Mouse (Mus musculus) liver, embryonic 14.5 days (tissue): Measurements from ENCODE around the gene Iqgap2. TPM values are rescaled to one million over a fixed set of nuclear protein-coding genes. Genes with fewer than 3 reads are reported as not detected.

Experiments
- ATAC-seq: fragments of 200-750 bp; cut with Nextera tagmentation; 2 replicates; pipeline ENCODE4 v1.8.0; 2017; ENCODE audit warnings: moderate number of reproducible peaks, mild to moderate bottlenecking, moderate library complexity; ENCODE audit not compliant: insufficient read depth
- DNase-seq, 3 experiments: peaks; one replicate each; pipeline ENCODE4 v3.0.0-alpha.2; 2012 to 2013; ENCODE audit warnings: low read depth in 3 of 3, low spot score in 3 of 3
- H3K27ac ChIP-seq: fragments of 300-500 bp; sonication (generic); 2 replicates; pipeline ENCODE4 v1.5.1; 2014; ENCODE audit warnings: moderate library complexity, mild to moderate bottlenecking, control low read depth, inconsistent platforms
- H3K27me3 ChIP-seq: fragments of 300-500 bp; sonication (generic); 2 replicates; pipeline ENCODE4 v1.6.1; 2014; ENCODE audit warnings: mild to moderate bottlenecking, low read length, moderate library complexity; ENCODE audit not compliant: control insufficient read depth, insufficient read depth
- H3K36me3 ChIP-seq: fragments of 300-500 bp; sonication (generic); replicated peaks from 2 replicates; pipeline ENCODE4 v1.6.1; 2014; ENCODE audit warnings: low read depth; ENCODE audit not compliant: control insufficient read depth, insufficient read depth
- H3K4me1 ChIP-seq, 2 experiments: fragments of 200-500 bp in 1 of 2; fragments of 300-500 bp in 1 of 2; sonication (generic) in 1 of 2; replicated peaks; 2 replicates each; pipeline ENCODE4 v1.6.1; 2012 to 2014; ENCODE audit warnings: antibody characterized with exemption in 1 of 2, inconsistent platforms in 1 of 2, low read length in 1 of 2; ENCODE audit not compliant: control insufficient read depth in 2 of 2, insufficient read depth in 2 of 2
- H3K4me2 ChIP-seq: fragments of 300-500 bp; sonication (generic); 2 replicates; pipeline ENCODE4 v1.6.1; 2014; ENCODE audit warnings: low read depth, mild to moderate bottlenecking, control low read depth, moderate library complexity
- H3K4me3 ChIP-seq, 2 experiments: fragments of 200-500 bp in 1 of 2; fragments of 300-500 bp in 1 of 2; sonication (generic) in 1 of 2; 2 replicates each; pipeline ENCODE4 v1.5.1; 2012 to 2014; ENCODE audit warnings: low read depth in 2 of 2, low read length in 2 of 2, mild to moderate bottlenecking in 2 of 2, control low read depth in 1 of 2, inconsistent platforms in 1 of 2, moderate library complexity in 1 of 2; ENCODE audit not compliant: insufficient read depth in 1 of 2
- H3K9ac ChIP-seq: fragments of 300-500 bp; sonication (generic); replicated peaks from 2 replicates; pipeline ENCODE4 v1.6.1; 2014; ENCODE audit warnings: mild to moderate bottlenecking, control low read depth, moderate library complexity
- H3K9me3 ChIP-seq: fragments of 300-500 bp; sonication (generic); 2 replicates; pipeline ENCODE4 v1.6.1; 2016; ENCODE audit warnings: low read length, mixed read lengths; ENCODE audit not compliant: control insufficient read depth
- CTCF ChIP-seq: IDR thresholded peaks from 2 replicates; pipeline ENCODE4 v1.5.1; 2016; ENCODE audit warnings: antibody characterized with exemption, low read depth, control low read depth
- EP300 ChIP-seq: IDR thresholded peaks from 2 replicates; pipeline ENCODE4 v1.6.1; 2016; ENCODE audit warnings: antibody characterized with exemption, low read depth
- WGBS: fragments of 180-500 bp; shearing (Covaris S2); extraction: QIAGEN DNeasy Blood & Tissue Kit; methylation state at CpG from one replicate; pipeline ENCODE4 v1.1.7; 2014; ENCODE audit not compliant: insufficient replicate concordance; 5-methylcytosine and 5-hydroxymethylcytosine counted together
- polyA plus RNA-seq, 2 experiments: library from polyadenylated mRNA; depleted of rRNA in 1 of 2; stranded (reverse) in 1 of 2; unstranded in 1 of 2; fragments of >200 nt; fragmentation: Nextera tagmentation in 1 of 2; extraction: Ambion mirVana in 1 of 2; gene quantifications; 2 replicates each; pipeline versions ENCODE4 v1.2.1 to v1.2.3; 2012 to 2014

The Iqgap2 gene
- polyA plus RNA-seq, 2 experiments = 10.8 to 11.8 TPM

- TF ChIP-seq EP300 = no peak
- no peak for TF ChIP-seq CTCF
- no peak overlapping the region for H3K27ac ChIP-seq
- DNase-seq = no peak
- H3K9me3 ChIP-seq = no peaks in the 10 kb centered on the region
- 47% methylated on average over 4 of the region's 4 CpGs for WGBS
- H3K27me3 ChIP-seq = no peaks in the 10 kb centered on the region
- 0 out of 4 replicates have a peak, but pooled peaks cover 0 to 2% of the 10 kb centered on the region in 2 experiments for H3K4me1 ChIP-seq
- H3K9ac ChIP-seq = no peak overlapping the region
- ATAC-seq = no peak
- H3K36me3 ChIP-seq = no peaks in the 10 kb centered on the region
- no peak overlapping the region for H3K4me3 ChIP-seq
- H3K4me2 ChIP-seq = no peak overlapping the region
Observed at GRCm38 (mm10) chr13:95871993-95872392, 19.7 kb downstream of the Iqgap2 start.

GRCm38 (mm10) chr13:95870626-95871025 is 21.1 kb downstream of the Iqgap2 start:
- H3K27me3 ChIP-seq = no peaks in the 10 kb centered on the region
- no peak overlapping the region for H3K9ac ChIP-seq
- no peak overlapping the region for H3K4me3 ChIP-seq
- no peak overlapping the region for H3K27ac ChIP-seq
- H3K9me3 ChIP-seq = no peaks in the 10 kb centered on the region
- no peak for DNase-seq
- WGBS = 64% methylated on average over 8 of the region's 8 CpGs
- 0 out of 4 replicates have a peak, but pooled peaks cover 0 to 2% of the 10 kb centered on the region in 2 experiments for H3K4me1 ChIP-seq
- no peak for TF ChIP-seq EP300
- no peak for TF ChIP-seq CTCF
- ATAC-seq = no peak
- H3K36me3 ChIP-seq = no peaks in the 10 kb centered on the region
- no peak overlapping the region for H3K4me2 ChIP-seq

- Histone ChIP-seq H3K4me3 (no peak overlapping the region), H3K9ac (no peak overlapping the region), H3K4me1 (0 out of 4 replicates have a peak, but pooled peaks cover 0 to 2% of the 10 kb centered on the region in 2 experiments), H3K4me2 (no peak overlapping the region), H3K9me3 (no peaks in the 10 kb centered on the region), H3K27me3 (no peaks in the 10 kb centered on the region), H3K27ac (no peak overlapping the region), H3K36me3 (no peaks in the 10 kb centered on the region)
- ATAC-seq (no peak), DNase-seq (peak in 1 of 3 experiments; percentile 19)
- TF ChIP-seq CTCF = no peak
- no peak for TF ChIP-seq EP300
- 60% methylated on average over 8 of the region's 8 CpGs for WGBS
Observed at GRCm38 (mm10) chr13:95868896-95869540, 22.7 kb downstream of the Iqgap2 start.

GRCm38 (mm10) chr13:95862201-95862600 is 29.5 kb downstream of the Iqgap2 start:
- no peak overlapping the region for H3K4me2 ChIP-seq
- 73% methylated on average over 8 of the region's 8 CpGs for WGBS
- no peaks in the 10 kb centered on the region for H3K27me3 ChIP-seq
- TF ChIP-seq EP300 (no peak), CTCF (no peak)
- no peak overlapping the region for H3K27ac ChIP-seq
- no peaks in the 10 kb centered on the region for H3K9me3 ChIP-seq
- ATAC-seq = no peak
- H3K9ac ChIP-seq = no peak overlapping the region
- H3K4me3 ChIP-seq = no peak overlapping the region
- H3K36me3 ChIP-seq = no peaks in the 10 kb centered on the region
- DNase-seq = no peak
- H3K4me1 ChIP-seq = no peaks in the 10 kb centered on the region; a peak in 1 of 4 replicates

GRCm38 (mm10) chr13:95859271-95859670 is 32.5 kb downstream of the Iqgap2 start:
- Histone ChIP-seq H3K36me3 (no peaks in the 10 kb centered on the region), H3K4me2 (no peak overlapping the region), H3K4me3 (no peak overlapping the region), H3K27me3 (no peaks in the 10 kb centered on the region), H3K9me3 (no peaks in the 10 kb centered on the region), H3K4me1 (no peaks in the 10 kb centered on the region; a peak in 1 of 4 replicates), H3K27ac (no peak overlapping the region), H3K9ac (no peak overlapping the region)
- no peak for DNase-seq
- WGBS = 61% methylated on average over 4 of the region's 4 CpGs
- ATAC-seq = no peak
- TF ChIP-seq EP300 (no peak), CTCF (no peak)
